ENCODE assay signal across 17 mouse cellular contexts in genomic region chr12:54374060-54374459, GRCm38 (mm10).
"Had no signal": no experiment of that assay in that cellular context is flagged by ENCODE, and none has a peak within 500 bp of the region (broad histone marks: within the 10 kb centered on the region; RNA-seq: fewer than 3 reads in every experiment).

No protein-coding gene starts in this region.

- H3K4me3 ChIP-seq: liver, embryonic 12.5 days; midbrain, embryonic 10.5 days; midbrain, embryonic 12.5 days; neural tube, embryonic 12.5 days; stomach, embryonic 15.5 days had no signal

- ATAC-seq: liver, embryonic 12.5 days had no signal

- H3K4me1 ChIP-seq: liver, embryonic 12.5 days; midbrain, embryonic 10.5 days; midbrain, embryonic 12.5 days; neural tube, embryonic 12.5 days; stomach, embryonic 15.5 days had no signal

- H3K9ac ChIP-seq: liver, embryonic 12.5 days; liver, embryonic 14.5 days; lung, embryonic 14.5 days; midbrain, embryonic 12.5 days; neural tube, embryonic 12.5 days; stomach, embryonic 15.5 days had no signal

- DNase-seq: lung, embryonic 14.5 days; lung, postnatal 10 days; lung, postnatal 4 days; midbrain, embryonic 14.5 days; retina, postnatal 1 day; right cerebral cortex, adult 18-20 months; right cerebral cortex, postnatal 25 days; right cerebral cortex, postnatal 4 days; thymus, adult 18-20 months; thymus, postnatal 14 days; thymus, postnatal 4 days had no signal

- H3K27me3 ChIP-seq: liver, embryonic 12.5 days; midbrain, embryonic 12.5 days; neural tube, embryonic 12.5 days; stomach, embryonic 15.5 days had no signal

- H3K27ac ChIP-seq: liver, embryonic 12.5 days; liver, embryonic 14.5 days; midbrain, embryonic 10.5 days; midbrain, embryonic 12.5 days; neural tube, embryonic 12.5 days; stomach, embryonic 15.5 days had no signal

- H3K9me3 ChIP-seq: liver, embryonic 12.5 days; midbrain, embryonic 10.5 days; midbrain, embryonic 12.5 days; neural tube, embryonic 12.5 days; stomach, embryonic 15.5 days had no signal

- H3K4me2 ChIP-seq: liver, embryonic 12.5 days; lung, embryonic 14.5 days; midbrain, embryonic 12.5 days; neural tube, embryonic 12.5 days; stomach, embryonic 15.5 days had no signal

- H3K36me3 ChIP-seq: liver, embryonic 12.5 days; midbrain, embryonic 10.5 days; midbrain, embryonic 12.5 days; neural tube, embryonic 12.5 days; stomach, embryonic 15.5 days had no signal
